Mouse (Mus musculus): ENCODE measurements around the gene Defb43. TPM values are rescaled to one million over a fixed set of nuclear protein-coding genes. Genes with fewer than 3 reads are reported as not detected.

The Defb43 gene
- total RNA-seq, 2 experiments from 2014 or later: not detected

- no peak for DNase-seq (ENCODE audit: low spot score in 2 of 2)
- intact Hi-C loops (cut with DNase I): no loop called here
Observed at GRCm38 (mm10) chr14:63062184-63062583, 50.6 kb downstream of the Defb43 start.

- DNase-seq (ENCODE audit: low spot score in 2 of 2): no peak
- intact Hi-C loops (cut with DNase I): no loop called here
Observed at GRCm38 (mm10) chr14:63065391-63065790, 53.8 kb downstream of the Defb43 start.

GRCm38 (mm10) chr14:63066630-63067310, 55.2 kb downstream of the Defb43 start:
- peak; percentile 73 to 84 for DNase-seq (ENCODE audit: low spot score in 2 of 2)
- intact Hi-C loops (cut with DNase I): loop anchor here (1.0 to 2.0 kb wide), 3 partner anchors 128 to 306 kb away; no protein-coding TSS in a partner anchor

Other genes starting within 250 kb of the Defb43 start
- gene Wdfy2, start 174.1 kb upstream of the Defb43 start, total RNA-seq (2021): 10 to 100 TPM; 10.1 to 10.9 TPM
- not detected for gene Defb48, start 27.3 kb upstream of the Defb43 start, total RNA-seq (2021)
- gene Defb47, start 13.7 kb upstream of the Defb43 start, total RNA-seq (2021): not detected
- not detected for gene Defb42, start 35.2 kb downstream of the Defb43 start, total RNA-seq (2021)
- not detected for gene Defb30, start 38.2 kb downstream of the Defb43 start, total RNA-seq (2021)

Measured in left cerebral cortex, postnatal 14 days (tissue).